Mouse (Mus musculus): ENCODE measurements around the gene Rpl13.
A peak's percentile ranks its signal among the peaks of the same experiment; 100 is the strongest.

Gene Rpl13

DNA sequence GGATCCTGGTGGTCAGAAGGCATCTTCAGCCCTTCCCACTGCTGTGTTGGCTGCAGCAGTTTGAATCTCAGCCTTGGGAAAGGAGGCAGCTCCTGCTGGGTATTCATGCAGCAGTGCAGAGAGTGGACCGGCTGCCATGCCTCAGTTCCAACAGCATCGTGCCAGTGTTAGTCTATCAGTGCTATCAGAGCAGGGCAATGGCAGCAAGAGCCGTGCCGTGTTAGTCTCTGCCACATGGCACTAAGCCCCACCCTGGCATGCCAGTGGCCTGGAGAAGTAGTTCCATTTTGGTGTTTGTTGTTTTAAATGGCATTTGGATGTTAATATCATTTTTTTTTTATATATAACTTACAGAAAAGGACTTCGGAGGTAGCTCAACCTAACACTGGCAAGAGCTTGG, 6.8 kb downstream of the Rpl13 start:
- no peak for DNase-seq

DNA sequence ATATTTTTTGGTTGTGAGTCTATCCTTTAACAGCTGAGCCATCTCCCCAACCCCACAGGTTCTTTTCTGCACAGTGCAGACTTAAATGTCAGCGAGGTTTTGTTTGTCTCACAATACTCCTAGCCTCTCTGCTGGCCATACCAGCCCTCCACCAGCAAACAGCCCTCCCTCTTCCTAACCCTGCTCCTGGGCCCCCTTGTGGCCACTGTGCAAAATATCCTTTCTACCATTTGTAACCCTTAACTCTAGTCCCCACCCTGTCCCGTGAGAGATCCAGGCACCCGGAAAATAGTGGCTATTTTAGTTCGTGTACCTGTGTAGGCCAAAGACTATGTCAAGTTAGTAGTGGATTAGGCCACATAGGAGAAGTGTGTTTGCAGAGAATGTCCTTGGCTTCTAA, 8.5 kb downstream of the Rpl13 start:
- DNase-seq: no peak

DNA sequence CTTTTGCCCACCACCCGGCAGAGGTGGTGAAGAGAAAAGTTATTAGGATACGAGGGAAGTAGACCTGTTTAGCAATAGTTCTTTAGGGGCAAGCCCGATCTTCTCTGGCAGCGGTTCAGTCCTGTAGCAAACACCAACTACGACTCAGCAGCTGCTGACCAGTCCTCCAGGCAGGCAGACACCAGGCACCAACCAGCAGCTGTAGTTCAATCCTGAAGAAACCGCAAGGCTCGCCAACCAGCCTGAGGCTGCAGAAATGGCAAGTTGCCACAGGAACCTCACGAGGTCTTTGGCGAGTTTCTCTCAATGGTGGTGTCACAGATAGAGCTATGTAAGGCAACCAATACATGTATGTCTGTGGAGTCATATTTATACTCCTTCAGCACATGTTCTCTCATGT, 10.7 kb downstream of the Rpl13 start:
- no peak for DNase-seq

DNA sequence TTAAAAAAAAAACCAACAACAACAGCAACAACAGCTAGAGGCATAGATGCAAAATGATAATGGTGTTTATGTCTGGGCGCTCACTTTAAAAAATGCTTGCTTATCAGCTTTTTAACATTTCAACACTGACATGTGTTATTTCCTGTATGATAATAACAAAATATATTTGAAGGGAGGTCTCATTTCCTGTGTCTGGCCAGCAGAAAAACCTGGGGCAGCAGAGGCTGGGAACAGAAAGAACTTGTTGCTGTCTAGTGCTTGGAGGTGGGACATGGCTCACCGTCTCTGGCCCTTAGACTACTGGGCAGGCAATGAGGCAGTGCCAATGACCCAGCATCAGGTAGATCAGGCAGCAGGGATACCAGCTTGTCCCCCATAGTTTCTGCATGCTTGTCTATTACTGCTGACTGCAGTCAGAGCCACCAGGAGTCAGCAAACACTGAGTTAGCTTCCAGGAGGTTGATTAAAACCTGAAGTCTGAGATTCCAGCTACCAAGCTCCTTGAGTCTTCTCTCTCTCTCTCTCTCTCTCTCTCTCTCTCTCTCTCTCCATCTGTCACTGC, 11.8 kb downstream of the Rpl13 start:
- DNase-seq: no peak

DNA sequence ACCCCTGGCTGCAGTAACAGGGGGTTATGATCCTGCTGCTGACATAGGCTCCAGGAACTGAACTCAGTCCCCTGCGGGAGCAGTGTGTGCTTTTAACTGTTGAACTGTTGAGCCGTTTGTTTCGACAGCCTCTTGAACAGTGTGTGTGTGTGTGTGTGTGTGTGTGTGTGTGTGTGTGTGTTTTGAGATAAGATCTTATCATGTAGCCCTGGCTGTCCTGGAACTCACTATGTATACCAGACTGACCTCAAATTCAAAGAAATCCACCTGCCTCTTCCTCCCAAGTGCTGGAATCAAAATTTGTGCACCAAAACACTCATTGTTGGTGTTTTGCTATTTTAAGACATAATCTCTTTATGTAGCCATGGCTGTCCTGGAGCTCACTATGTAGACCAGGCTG, 12.5 kb downstream of the Rpl13 start:
- DNase-seq: no peak

DNA sequence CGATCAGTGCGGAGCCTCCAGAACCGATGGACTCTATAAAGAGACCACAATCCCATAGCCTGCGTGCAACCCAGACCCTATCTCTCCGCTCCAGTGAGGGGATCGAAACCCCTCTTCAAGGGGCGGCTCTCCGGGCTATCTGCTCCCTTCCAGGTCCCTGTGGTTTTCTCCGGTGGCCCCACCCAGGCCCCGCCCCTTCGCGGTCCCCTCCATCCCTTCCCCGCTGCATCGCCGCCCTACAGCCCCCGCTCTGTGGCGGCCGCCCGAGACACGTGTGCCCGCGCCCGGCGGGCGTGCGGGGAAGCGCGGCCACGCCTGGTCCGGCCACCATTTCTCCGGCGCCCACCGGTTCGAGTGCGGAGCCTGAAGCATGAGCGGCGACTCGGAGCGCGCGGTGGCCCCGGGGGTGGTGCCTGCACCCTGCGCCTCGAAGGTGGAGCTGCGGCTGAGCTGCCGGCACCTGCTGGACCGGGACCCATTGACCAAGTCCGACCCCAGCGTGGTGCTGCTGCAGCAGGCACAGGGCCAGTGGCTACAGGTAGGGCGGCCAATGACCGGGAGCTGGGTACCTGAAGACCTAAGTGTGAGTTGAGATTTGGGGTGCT, 15.1 kb downstream of the Rpl13 start, which contains the start of gene Cpne7:
Gene Cpne7 (plus strand): TSS at position 248 of the 605 bp plus-strand sequence.
- no peak for DNase-seq

DNA sequence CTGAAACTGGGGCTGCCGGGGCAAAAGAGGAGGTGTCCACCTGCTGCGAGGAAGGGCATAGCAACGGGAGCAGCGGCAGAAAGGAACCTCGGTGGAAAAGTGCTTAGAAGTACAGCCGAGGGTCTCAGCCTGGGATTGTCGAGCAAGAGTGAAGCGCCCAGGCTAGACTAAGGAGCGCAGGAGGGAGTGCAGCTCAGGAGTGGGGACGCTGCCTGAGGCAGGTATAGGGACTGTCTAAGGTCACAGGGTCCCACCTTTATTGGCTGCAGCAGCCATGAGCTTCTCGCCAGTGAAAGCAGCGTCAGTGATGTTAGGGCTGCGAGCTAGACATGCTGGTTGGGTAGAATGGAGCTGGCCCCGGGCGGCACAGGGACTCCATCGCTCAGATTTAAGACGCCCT, 15.6 kb downstream of the Rpl13 start:
- no peak for DNase-seq

DNA sequence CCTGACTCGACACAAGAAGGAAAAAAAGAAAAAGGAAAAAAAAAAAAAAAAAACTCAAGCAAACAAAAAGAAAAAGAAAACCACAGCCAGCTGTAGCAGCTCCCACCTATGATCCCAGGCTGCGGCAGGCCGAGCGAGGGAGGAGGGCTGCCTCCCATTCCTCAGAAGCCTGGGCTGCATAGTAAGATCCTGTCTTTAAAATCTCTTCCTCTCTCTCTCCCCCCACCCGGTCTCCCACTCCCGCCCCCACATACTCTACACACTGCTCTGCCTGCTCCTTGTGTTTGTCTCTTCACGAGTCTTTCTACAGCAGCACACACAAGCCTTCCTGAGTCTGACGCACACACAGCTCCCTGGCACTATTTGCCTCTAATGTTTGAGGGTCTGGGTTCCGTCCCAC, 19.9 kb downstream of the Rpl13 start:
- no peak for DNase-seq

DNA sequence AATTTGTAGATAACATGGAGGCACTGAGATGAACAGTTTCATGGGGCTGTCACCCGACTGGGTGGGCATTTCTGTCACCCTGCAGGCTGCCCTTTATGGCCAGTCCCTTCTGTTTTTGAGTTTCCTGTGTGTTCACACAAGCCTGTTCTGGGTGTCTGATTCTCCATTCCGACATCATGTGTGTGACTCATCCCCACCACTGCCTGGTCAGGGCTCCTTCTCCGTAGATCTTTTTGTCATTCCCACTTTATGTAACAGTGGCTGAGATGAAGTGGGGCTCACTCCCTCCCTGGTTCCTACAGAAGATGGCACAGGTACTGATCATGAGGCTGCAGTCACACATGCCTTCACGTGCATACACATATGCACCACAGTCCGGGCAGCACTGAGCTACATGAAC, 20.5 kb downstream of the Rpl13 start:
- DNase-seq: no peak

DNA sequence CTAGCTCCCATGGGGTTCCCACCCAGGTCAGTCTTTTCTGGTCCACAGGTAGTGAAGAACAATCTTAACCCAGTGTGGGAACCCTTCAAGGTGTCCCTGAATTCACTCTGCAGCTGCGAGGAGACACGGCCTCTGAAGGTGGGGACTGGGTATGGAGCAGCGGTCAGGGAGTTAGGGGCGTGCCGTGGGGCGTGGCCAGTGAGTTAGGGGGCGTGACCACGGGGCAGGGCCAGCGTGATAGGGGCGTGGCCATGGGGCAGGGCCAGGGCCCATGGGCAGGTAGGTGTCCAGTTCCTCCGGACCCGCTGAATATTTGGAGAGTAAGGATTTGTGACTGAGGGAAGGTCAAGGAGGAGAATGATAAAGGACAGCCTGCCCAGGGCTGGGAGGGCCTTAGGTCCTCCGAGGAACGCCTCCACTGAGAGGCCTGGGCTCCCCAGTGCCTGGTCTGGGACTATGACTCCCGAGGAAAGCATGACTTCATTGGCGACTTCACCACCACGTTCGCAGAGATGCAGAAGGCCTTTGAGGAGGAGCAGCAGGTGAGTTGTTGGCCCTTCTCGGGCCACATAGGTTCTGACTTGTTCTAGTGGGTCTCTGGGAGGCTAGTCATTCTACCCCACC, 24.2 kb downstream of the Rpl13 start:
- DNase-seq: peak; percentile 64 to 82

DNA sequence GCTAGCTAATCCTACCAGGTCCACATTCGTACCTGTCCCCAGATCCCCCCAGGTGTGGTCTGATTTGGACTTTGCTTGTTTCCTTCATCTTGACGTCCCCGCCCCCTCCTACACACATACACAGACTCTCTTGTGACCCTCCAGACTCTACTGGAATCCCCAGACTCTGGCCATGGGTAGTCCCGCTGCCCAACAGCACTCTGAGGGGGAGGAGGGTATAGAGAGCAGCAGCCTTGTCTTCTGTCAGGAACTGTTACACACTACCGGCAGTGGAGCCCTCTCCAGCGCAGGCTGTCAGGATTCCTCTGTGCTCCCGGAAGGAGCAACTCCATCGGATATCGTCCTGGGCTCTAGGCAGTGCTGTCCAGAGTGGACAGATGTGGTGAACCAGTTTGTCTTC, 28.9 kb downstream of the Rpl13 start:
- DNase-seq: no peak

DNA sequence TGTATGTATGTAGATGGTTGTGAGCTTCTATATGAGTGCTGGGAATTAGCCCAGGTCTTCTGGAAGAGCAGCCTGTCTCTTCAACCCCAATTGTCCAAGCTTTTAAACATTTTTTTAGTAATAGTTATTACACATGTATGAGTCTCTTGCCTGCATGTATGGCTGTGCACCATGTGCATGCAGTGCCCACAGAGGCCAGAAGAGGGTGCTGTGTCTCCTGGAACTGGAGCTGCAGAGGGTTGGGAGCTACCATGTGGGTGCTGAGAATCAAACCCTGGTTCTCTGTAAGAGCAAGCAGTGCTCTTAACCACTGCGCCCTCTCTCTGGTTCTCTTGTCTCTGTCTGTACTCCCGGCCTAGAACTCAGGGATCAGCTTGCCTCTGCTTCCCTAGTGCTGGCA, 30.8 kb downstream of the Rpl13 start:
- DNase-seq: no peak

DNA sequence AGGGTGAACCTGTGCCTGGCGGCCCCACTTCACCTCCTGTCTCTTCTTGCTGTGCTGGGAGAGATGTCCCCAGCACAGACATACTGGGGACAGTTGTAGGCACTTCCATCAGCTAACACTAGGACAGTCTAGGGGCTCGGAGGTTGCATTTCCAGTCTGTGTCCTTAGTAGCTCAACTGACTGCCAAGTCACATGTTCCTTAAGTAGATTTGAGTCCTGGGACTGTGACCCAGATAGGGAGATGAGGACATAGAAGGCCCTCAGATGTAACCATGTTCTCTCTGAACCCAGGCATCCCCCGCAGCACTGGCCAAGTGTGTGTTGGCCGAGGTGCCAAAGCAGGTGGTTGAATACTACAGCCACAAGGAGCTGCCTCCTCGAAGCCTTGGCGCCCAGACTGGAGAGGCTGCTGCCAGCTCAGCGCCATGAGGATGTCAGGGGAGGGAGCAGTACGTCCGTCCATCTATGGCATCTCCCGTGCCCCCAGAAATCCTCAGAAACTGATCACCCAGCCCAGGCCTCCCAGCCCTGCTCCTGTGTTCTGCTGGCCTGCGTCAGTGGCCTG, 32.1 kb downstream of the Rpl13 start:
- DNase-seq: no peak

DNA sequence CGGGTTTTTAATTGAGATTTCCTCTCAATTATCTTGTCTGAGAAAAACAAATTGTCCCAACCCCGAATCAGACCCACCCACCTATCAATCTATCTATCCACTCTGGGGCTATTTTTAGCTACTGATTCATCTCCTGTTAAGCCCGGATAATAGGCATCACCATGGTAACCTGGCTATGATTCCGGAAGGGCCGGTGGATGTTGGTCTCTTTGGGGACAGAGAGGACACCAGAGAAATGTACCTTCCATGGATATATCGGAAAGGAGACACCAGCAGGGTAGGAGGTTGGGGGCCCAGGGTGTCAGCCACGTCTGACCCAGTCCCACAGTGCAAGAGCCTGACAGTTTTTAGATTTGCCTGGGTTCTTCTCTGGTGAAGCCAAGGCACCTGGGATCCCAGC, 33.3 kb downstream of the Rpl13 start:
- no peak for DNase-seq

DNA sequence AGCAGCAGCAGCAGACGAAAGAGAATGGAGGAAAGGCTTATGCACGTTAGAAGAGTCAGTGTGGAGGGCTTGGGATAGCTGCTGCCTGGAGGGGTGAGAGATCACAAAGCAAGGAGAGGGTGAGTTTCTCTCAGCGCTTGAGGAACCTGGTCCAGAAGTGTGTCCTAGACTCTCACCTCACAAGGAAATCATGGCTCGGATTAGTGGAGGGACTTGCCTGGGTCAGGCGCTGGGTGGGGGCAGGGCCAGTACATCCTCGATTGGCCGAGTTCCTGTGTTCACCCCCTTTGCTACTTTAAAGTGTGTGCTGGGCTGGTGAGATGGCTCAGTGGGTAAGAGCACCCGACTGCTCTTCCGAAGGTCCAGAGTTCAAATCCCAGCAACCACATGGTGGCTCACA, 33.7 kb downstream of the Rpl13 start:
- DNase-seq: no peak

DNA sequence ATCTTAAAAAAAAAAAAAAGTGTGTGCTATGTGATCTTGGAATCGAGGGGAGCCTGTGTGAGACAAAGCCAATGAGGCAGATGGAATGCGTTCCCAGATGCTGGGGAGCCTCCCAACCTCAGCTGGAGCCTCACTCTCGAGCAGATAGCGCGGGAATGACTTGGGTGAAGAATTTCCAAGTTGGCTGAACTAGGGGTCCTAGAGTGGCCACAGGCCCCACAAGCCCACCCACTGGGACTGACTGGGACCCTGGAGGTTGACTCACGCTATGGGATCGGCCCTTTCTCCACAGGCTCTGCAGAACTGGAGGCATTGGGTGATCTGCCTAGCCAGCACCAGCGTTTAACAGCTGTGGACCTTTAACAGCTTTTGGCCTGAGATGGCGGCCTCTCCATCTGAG, 34.1 kb downstream of the Rpl13 start:
- DNase-seq: no peak

DNA sequence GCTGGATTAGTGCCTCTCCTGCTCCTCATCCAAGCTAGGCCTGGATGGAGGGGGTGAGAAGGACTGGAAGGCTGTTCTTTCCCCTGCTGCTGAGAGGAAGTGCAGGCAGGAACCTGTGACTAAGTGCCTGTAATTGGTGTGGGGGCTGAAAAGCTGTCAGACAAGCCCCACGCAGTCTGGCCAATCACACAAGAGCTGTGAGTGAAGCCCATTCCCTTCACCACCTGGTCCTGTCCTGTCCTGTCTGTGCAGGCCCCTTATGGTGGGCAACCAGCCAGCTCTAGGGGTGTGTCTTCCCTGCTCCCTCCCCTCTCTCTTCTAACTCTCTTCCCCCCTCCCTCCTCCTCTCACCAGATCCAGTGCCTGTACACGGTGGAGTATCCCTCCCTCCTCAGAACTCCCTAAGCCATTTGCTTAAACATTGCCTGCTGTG, 35.5 kb downstream of the Rpl13 start:
- DNase-seq: no peak

DNA sequence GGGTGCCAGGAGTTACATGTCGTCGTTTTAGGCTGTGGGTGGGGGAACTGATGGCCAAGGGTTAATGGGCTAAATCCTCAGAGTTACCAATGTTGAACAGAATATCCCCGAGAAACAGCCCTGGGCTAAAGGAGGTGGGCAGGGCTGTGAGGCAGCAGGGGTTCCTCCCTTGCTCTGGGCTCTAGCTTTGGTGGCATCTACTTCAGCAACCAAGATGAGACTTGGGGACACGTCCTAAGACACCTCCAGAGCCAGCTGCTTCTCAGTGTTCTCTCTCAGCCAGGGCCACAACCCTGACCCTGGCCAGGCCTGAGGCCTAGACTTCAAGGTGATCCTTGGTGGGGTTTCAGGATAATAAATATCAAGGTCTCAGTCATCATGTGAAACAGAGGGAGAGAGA, 36.6 kb downstream of the Rpl13 start:
- no peak for DNase-seq

DNA sequence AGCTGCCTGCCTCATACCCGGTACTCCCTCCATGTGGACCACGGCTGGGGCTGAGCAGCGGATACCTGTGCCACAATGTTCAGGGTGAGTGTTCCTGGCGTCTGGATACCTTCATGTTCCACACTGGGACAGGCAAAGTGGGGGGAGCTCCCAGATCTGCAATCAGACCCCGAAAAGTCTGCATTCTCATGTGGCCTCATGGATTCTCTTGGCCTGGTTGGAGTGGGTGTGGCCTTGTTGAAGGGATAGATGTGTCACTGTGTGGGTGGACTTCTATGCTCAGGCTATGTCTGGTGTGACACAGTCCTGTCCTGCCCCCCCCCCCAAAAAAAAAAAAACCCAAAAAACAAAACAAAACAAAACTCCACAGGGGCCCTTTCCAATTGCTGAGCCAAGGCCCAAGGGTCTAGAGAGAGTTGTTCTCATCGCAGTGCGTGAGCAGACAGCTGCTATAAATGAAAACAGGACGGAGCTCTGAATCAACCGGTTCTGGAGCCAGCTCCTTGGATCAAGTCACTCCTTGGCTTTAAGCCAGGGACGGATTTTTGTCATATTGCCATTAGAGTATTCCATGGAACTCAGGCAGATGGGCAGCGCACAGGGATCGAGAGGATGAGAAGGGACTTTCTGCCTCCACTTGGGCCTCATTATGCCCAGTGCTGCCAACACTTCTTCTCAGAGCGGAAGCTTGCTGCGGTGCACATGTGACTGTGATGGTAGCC, 39.8 kb downstream of the Rpl13 start:
- peak; percentile 55 to 67 for DNase-seq

DNA sequence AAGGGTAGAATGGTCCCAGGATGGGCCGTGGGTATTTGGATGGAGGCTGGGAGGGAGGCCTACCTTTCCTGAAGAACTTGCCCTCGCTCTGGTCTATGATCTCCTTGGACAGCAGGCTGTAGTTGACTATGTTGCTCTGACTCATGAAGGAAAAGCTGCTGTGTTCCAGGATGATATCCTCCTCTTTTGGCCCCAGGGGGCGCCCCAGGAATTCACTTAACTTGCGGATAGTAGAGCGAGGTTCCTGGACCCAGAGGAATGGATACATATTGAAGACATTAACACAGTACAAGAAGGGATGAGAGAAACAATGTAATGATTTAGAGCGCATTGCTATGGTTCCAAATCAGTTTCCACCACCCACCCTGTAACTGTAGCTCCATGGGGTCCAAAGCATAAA, 43.1 kb downstream of the Rpl13 start:
- peak; percentile 37 to 58 for DNase-seq

DNA sequence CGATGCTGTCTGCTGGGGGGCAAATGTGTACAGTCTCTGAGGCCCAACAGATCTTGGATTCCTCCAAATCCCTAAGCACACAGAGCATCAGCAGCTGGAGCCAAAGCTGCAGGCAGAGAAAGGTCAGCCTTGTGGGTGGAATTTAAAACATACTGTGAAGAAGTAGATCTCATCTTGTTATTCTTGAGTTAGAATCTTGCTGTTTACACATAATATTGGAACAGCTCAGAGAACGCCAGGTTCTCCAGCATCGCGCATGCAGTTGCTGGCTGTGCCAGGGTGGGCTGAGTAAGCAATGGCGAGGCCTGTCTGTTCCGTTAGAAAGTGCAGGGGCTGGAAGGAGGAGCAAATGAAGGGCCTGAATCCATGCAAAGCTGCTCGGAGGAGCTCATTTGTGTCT, 44.2 kb downstream of the Rpl13 start:
- no peak for DNase-seq

DNA sequence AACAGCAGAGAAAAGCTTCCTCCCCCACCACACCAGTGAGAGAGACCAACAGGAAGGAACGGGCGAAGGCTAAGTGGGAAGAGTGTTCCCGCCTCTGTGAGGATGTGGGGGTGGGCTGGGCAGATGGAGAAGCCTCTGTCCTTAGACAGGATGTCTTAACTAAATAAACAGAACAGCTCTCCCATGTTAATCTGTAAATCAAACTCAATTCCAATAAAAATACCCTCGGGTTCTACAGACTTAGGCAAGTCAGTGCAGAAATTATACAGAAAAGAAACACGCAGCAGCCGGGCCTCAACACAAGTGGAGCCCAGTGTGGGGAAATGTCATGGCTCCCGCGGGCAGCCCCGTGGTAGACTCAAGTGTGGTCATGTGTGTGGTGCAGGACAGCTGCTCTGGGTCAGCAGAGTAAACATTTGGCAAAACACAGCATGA, 48.6 kb downstream of the Rpl13 start:
- DNase-seq: no peak

All from kidney, adult 8-10 months (tissue).